Mouse (Mus musculus) bone marrow, adult 2 months (tissue): ENCODE results near the gene Ptpre. TPM values are rescaled to one million over a fixed set of nuclear protein-coding genes. Genes with fewer than 3 reads are reported as not detected.
"Not testable (repeated sequence)": the region's sequence is repeated elsewhere in the genome, so short reads cannot be mapped to it uniquely, and the experiment has no call there.

Source experiments
- H3K27ac ChIP-seq: fragments of 200-500 bp; 2 replicates; pipeline ENCODE4 v1.5.1; 2012; ENCODE audit warnings: low read depth, mild to moderate bottlenecking, control low read depth, inconsistent platforms, low read length; ENCODE audit not compliant: control insufficient read depth, poor library complexity, insufficient read depth
- H3K4me1 ChIP-seq: fragments of 200-500 bp; 2 replicates; pipeline ENCODE4 v1.6.1; 2011; ENCODE audit warnings: low read length; ENCODE audit not compliant: control insufficient read depth, insufficient read depth
- H3K4me3 ChIP-seq: fragments of 200-500 bp; replicated peaks from 2 replicates; pipeline ENCODE3; 2011; ENCODE audit warnings: mild to moderate bottlenecking, low read depth, low read length, control low read depth; ENCODE audit not compliant: control insufficient read depth
- CTCF ChIP-seq: fragments of 200-500 bp; IDR thresholded peaks from 2 replicates; pipeline ENCODE4 v1.5.1; 2011; ENCODE audit warnings: low read length, control low read depth; ENCODE audit not compliant: control insufficient read depth, insufficient read depth
- POLR2A ChIP-seq: fragments of 200-500 bp; IDR thresholded peaks from 2 replicates; pipeline ENCODE4 v1.6.1; 2011; ENCODE audit warnings: low read depth, mild to moderate bottlenecking, control low read depth, low read length, borderline replicate concordance; ENCODE audit not compliant: control insufficient read depth
- WGBS: fragments of 180-500 bp; shearing (Covaris S2); methylation state at CpG from one replicate; pipeline ENCODE4 v1.1.7; 2018; 5-methylcytosine and 5-hydroxymethylcytosine counted together
- polyA plus RNA-seq: library from polyadenylated mRNA; stranded (reverse); fragments of >200 nt; gene quantifications from 2 replicates; pipeline ENCODE4 v1.2.4, GENCODE M21; 2011; ENCODE audit warnings: low replicate concordance; ENCODE audit not compliant: missing spikeins, insufficient read depth, insufficient read length

Gene Ptpre
- polyA plus RNA-seq, 1 experiment, result 27.7 TPM

GRCm38 (mm10) chr7:135658150-135658549 lies 120.9 kb downstream of the Ptpre start:
- Histone ChIP-seq H3K4me3 (no peak overlapping the region), H3K4me1 (peaks cover 13% of the 10 kb centered on the region), H3K27ac (no peak overlapping the region)
- no peak for TF ChIP-seq POLR2A
- no peak for TF ChIP-seq CTCF
- WGBS, result 50% methylated on average over 7 of the region's 7 CpGs

DNA sequence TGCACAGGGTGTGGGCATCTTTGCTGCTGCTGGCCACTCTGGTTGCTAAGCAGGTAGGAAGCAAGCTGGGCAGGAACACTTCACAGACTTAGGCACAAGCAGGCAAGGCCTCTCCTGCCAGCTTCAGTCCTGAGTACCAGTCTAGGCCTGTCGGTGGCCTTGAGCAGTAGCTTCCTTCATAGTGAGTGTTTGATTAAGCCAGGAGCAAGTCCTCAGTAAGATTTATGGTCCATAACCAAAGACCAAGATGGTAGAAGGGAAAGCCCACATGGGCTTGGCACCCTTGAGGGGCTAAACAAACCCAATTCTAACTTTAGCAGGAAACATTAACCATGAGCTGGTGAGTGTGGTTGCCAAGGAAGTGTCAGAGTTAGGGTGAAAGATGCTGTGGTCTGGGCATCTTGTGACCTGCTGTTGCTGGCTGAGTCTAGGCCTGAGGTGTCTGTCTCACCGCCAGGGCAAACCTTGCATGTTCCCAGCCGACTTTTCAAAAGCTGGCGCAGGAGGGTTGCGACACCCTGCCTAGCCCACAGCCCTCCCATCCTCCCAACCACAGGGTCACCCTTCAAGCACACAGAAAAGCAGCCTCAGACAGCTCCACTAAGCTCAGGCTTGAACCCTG lies 122.1 kb downstream of the Ptpre start:
- peak; percentile 13; the same call in 1 of the 2 replicates for TF ChIP-seq POLR2A
- peak; percentile 21; the same call in 1 of the 2 replicates for TF ChIP-seq CTCF
- H3K27ac ChIP-seq, result peak overlapping the region; percentile 13; the same call in 1 of the 2 replicates

DNA sequence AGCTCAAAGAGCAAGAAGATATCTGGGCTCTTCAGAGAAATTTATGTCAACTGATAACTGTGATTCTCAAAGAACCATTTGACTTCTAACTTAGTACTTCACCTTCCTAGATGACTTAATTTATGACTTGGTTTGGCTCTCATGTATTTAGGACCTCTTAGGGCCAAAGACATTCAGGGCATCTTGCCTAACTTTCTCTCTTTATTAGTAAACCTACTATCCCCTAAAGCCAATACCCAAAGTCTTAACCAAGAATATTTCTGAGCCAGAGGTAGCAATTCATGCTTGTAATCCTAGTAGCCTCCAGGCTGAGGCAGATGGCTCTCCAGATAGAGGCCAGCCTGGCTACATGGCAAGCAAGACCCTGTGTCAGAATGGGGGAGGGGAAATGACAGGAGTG lies 123.0 kb downstream of the Ptpre start:
- Histone ChIP-seq H3K4me3 (no peak overlapping the region), H3K27ac (no peak overlapping the region), H3K4me1 (peaks cover 13% of the 10 kb centered on the region)
- TF ChIP-seq CTCF, result no peak
- no peak for TF ChIP-seq POLR2A

More for the DNA sequence above, 122.1 kb downstream of the Ptpre start:
- no peak overlapping the region for H3K4me3 ChIP-seq
- H3K4me1 ChIP-seq, result peaks cover 13% of the 10 kb centered on the region
- WGBS, result 35% methylated on average over 5 of the region's 5 CpGs

DNA sequence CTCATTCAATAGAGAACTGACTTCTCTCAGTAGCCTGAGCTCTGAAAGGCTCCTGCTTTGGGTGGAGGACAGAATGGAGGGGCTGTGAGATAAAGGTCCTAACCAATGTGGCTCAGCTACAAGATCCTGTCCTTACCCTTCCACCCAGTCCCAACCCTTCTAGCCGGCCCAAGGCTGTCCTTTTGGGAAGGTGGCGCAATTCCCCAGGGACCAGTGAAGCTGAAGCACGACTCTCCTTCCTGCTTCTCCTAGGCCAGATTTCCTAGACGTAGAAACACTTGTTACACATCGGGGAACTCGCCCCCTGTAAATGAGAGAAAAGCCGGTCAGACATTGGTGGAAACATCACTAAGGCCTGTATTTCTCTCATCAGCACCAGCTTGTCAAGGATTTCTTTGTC lies 126.9 kb downstream of the Ptpre start:
- 60% methylated on average over 7 of the region's 7 CpGs for WGBS
- Histone ChIP-seq H3K4me3 (no peak overlapping the region), H3K27ac (no peak overlapping the region), H3K4me1 (peaks cover 10% of the 10 kb centered on the region)
- TF ChIP-seq POLR2A, result no peak

DNA sequence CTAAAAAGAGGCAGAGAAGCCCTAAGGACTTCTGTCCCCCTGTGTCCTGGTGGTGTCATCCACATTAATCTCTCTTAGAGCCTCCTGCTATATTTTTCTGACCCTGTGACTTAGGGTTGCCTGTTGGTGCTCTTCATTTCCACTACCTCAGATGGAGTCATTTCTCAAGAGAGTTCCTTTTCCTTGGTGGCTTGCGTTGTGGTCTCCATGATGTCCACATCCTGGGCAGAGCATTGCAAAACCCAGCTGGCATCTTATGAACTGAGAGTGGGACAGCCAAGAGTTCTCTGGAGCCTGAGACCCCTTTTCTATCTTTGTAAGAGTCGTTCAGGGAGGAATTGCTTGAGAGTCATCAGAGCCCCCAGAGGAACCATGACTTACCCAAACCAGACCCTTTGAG lies 129.0 kb downstream of the Ptpre start:
- TF ChIP-seq CTCF (no peak), POLR2A (no peak)
- Histone ChIP-seq H3K4me3 (no peak overlapping the region), H3K4me1 (peaks cover 6% of the 10 kb centered on the region; the same call in 1 of the 2 replicates), H3K27ac (peak overlapping the region; percentile 68)
- 32% methylated on average over 2 of the region's 2 CpGs for WGBS

GRCm38 (mm10) chr7:135668852-135669739 lies 131.8 kb downstream of the Ptpre start:
- Histone ChIP-seq H3K27ac (no peak overlapping the region), H3K4me1 (peaks cover 6% of the 10 kb centered on the region; the same call in 1 of the 2 replicates), H3K4me3 (no peak overlapping the region)
- 53% methylated on average over 16 of the region's 16 CpGs for WGBS
- TF ChIP-seq CTCF (peak; percentile 48), POLR2A (no peak)

GRCm38 (mm10) chr7:135673576-135673975 lies 136.3 kb downstream of the Ptpre start:
- 82% methylated on average over 3 of the region's 3 CpGs for WGBS
- Histone ChIP-seq H3K4me3 (no peak overlapping the region), H3K27ac (no peak overlapping the region), H3K4me1 (no peaks in the 10 kb centered on the region)
- TF ChIP-seq POLR2A (no peak), CTCF (no peak)

DNA sequence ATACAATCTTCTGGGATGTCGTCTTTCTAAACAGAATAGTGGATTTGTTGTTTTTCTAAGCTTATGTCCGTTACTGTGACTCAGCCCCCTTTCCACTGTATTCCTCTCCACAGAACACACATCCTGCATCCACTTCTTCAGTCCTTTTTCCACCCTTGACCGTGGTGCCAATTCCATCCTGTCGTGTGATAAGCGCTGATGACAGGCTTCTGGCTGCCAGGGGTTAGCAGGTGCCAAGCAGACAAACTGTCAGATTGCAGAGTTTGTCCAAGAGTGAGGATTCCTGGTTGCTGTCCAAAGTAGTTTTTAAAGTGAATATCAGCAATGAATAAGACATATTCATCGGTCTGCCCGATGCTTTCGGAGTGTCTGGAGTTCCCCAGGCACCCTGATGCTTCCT lies 139.4 kb downstream of the Ptpre start:
- WGBS, result 87% methylated on average over 8 of the region's 8 CpGs
- TF ChIP-seq CTCF, result no peak
- no peak for TF ChIP-seq POLR2A
- Histone ChIP-seq H3K4me1 (no peaks in the 10 kb centered on the region), H3K27ac (no peak overlapping the region), H3K4me3 (no peak overlapping the region)

DNA sequence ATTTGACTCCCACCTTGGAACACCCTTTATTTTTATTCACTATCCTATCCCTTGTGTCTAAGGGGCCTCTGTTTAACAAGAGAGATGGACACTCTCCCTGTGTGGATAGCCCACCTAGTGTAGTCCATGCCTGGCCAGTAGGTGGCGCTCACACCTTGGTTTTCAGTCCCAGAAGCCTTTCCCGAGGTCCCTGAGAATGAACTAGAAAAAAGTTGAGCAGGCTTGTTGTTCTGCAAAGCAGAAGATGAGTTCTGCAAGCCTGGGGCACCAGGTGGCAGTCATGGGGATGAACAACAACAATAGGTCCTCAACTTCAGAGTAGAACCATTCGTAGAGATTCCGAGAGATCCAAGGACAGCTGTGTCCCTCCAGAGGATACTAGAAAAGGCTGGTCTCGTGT lies 143.1 kb downstream of the Ptpre start:
- 73% methylated on average over 5 of the region's 5 CpGs for WGBS
- no peaks in the 10 kb centered on the region for H3K4me1 ChIP-seq
- H3K27ac ChIP-seq, result no peak overlapping the region
- peak; percentile 83 for TF ChIP-seq CTCF
- TF ChIP-seq POLR2A, result no peak
- H3K4me3 ChIP-seq, result no peak overlapping the region

DNA sequence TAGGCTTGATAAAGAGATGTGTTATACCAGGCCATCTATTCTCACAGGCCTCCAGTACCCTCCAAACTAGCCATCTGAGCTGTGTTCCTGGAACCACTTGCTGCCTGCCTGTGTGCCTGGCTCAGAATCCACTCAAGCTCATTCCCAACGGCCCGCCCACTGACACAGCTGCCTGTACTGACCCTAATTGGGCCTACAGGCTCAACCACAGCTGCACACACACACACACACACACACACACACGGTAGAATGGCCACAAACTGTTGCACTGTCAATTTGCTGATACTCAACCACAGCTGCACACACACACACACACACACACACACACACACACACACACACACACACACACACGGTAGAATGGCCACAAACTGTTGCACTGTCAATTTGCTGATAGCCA lies 146.8 kb downstream of the Ptpre start:
- 47% methylated on average over 4 of the region's 4 CpGs for WGBS
- H3K4me1 ChIP-seq, H3K4me3 ChIP-seq, H3K27ac ChIP-seq: not testable (repeated sequence)
